Mouse (Mus musculus) liver, embryonic 14.5 days (tissue): ENCODE measurements at regions not wholly inside any gene's neighbourhood (a gene's known extent, or its start where the extent isn't known, plus 50 kb on each side); places are given as distances from the start of the nearest gene placed in this dataset.
A peak's percentile ranks its signal among the peaks of the same experiment; 100 is the strongest.

ENCODE experiments used
- ATAC-seq: fragments of 200-750 bp; cut with Nextera tagmentation; 2 replicates; pipeline ENCODE4 v1.8.0; 2017; ENCODE audit warnings: moderate number of reproducible peaks, mild to moderate bottlenecking, moderate library complexity; ENCODE audit not compliant: insufficient read depth
- DNase-seq, 3 experiments: peaks; one replicate each; pipeline ENCODE4 v3.0.0-alpha.2; 2012 to 2013; ENCODE audit warnings: low read depth in 3 of 3, low spot score in 3 of 3
- H3K27ac ChIP-seq: fragments of 300-500 bp; sonication (generic); 2 replicates; pipeline ENCODE4 v1.5.1; 2014; ENCODE audit warnings: moderate library complexity, mild to moderate bottlenecking, control low read depth, inconsistent platforms
- H3K27me3 ChIP-seq: fragments of 300-500 bp; sonication (generic); 2 replicates; pipeline ENCODE4 v1.6.1; 2014; ENCODE audit warnings: mild to moderate bottlenecking, low read length, moderate library complexity; ENCODE audit not compliant: control insufficient read depth, insufficient read depth
- H3K36me3 ChIP-seq: fragments of 300-500 bp; sonication (generic); replicated peaks from 2 replicates; pipeline ENCODE4 v1.6.1; 2014; ENCODE audit warnings: low read depth; ENCODE audit not compliant: control insufficient read depth, insufficient read depth
- H3K4me1 ChIP-seq, 2 experiments: fragments of 200-500 bp in 1 of 2; fragments of 300-500 bp in 1 of 2; sonication (generic) in 1 of 2; replicated peaks; 2 replicates each; pipeline ENCODE4 v1.6.1; 2012 to 2014; ENCODE audit warnings: antibody characterized with exemption in 1 of 2, inconsistent platforms in 1 of 2, low read length in 1 of 2; ENCODE audit not compliant: control insufficient read depth in 2 of 2, insufficient read depth in 2 of 2
- H3K4me2 ChIP-seq: fragments of 300-500 bp; sonication (generic); 2 replicates; pipeline ENCODE4 v1.6.1; 2014; ENCODE audit warnings: low read depth, mild to moderate bottlenecking, control low read depth, moderate library complexity
- H3K4me3 ChIP-seq, 2 experiments: fragments of 200-500 bp in 1 of 2; fragments of 300-500 bp in 1 of 2; sonication (generic) in 1 of 2; 2 replicates each; pipeline ENCODE4 v1.5.1; 2012 to 2014; ENCODE audit warnings: low read depth in 2 of 2, low read length in 2 of 2, mild to moderate bottlenecking in 2 of 2, control low read depth in 1 of 2, inconsistent platforms in 1 of 2, moderate library complexity in 1 of 2; ENCODE audit not compliant: insufficient read depth in 1 of 2
- H3K9ac ChIP-seq: fragments of 300-500 bp; sonication (generic); replicated peaks from 2 replicates; pipeline ENCODE4 v1.6.1; 2014; ENCODE audit warnings: mild to moderate bottlenecking, control low read depth, moderate library complexity
- H3K9me3 ChIP-seq: fragments of 300-500 bp; sonication (generic); 2 replicates; pipeline ENCODE4 v1.6.1; 2016; ENCODE audit warnings: low read length, mixed read lengths; ENCODE audit not compliant: control insufficient read depth
- CTCF ChIP-seq: IDR thresholded peaks from 2 replicates; pipeline ENCODE4 v1.5.1; 2016; ENCODE audit warnings: antibody characterized with exemption, low read depth, control low read depth
- EP300 ChIP-seq: IDR thresholded peaks from 2 replicates; pipeline ENCODE4 v1.6.1; 2016; ENCODE audit warnings: antibody characterized with exemption, low read depth
- WGBS: fragments of 180-500 bp; shearing (Covaris S2); extraction: QIAGEN DNeasy Blood & Tissue Kit; methylation state at CpG from one replicate; pipeline ENCODE4 v1.1.7; 2014; ENCODE audit not compliant: insufficient replicate concordance; 5-methylcytosine and 5-hydroxymethylcytosine counted together

- no peaks in the 10 kb centered on the region for H3K9me3 ChIP-seq
- peak overlapping the region; percentile 9; the same call in 1 of the 2 replicates for H3K4me2 ChIP-seq
- ATAC-seq (no peak), DNase-seq (no peak)
- H3K36me3 ChIP-seq = no peaks in the 10 kb centered on the region
- H3K4me1 ChIP-seq = peaks cover 0 to 11% of the 10 kb centered on the region in 2 experiments; a peak in 2 of 4 replicates
- no peaks in the 10 kb centered on the region for H3K27me3 ChIP-seq
- H3K4me3 ChIP-seq = no peak overlapping the region
- TF ChIP-seq EP300 = no peak
- TF ChIP-seq CTCF = no peak
- H3K27ac ChIP-seq = no peak overlapping the region
- WGBS = 65% methylated on average over 17 of the region's 17 CpGs
- no peak overlapping the region for H3K9ac ChIP-seq
Measured at GRCm38 (mm10) chr4:8928551-8929305, 689.9 kb upstream of the Car8 start.

- Histone ChIP-seq H3K27me3 (no peaks in the 10 kb centered on the region), H3K36me3 (no peaks in the 10 kb centered on the region), H3K4me1 (peaks cover 0 to 11% of the 10 kb centered on the region in 2 experiments; a peak in 2 of 4 replicates), H3K27ac (no peak overlapping the region), H3K4me2 (no peak overlapping the region), H3K9me3 (no peaks in the 10 kb centered on the region), H3K4me3 (no peak overlapping the region), H3K9ac (no peak overlapping the region)
- TF ChIP-seq CTCF = no peak
- no peak for TF ChIP-seq EP300
- no peak for DNase-seq
- no peak for ATAC-seq
- WGBS = 29% methylated on average over 8 of the region's 8 CpGs
Measured at GRCm38 (mm10) chr4:8927276-8927906, 688.5 kb upstream of the Car8 start.

GRCm38 (mm10) chr4:8926642-8927275 lies 687.9 kb upstream of the Car8 start:
- Histone ChIP-seq H3K4me3 (no peak overlapping the region), H3K4me1 (peaks cover 0 to 11% of the 10 kb centered on the region in 2 experiments; a peak in 2 of 4 replicates), H3K9ac (no peak overlapping the region), H3K36me3 (no peaks in the 10 kb centered on the region), H3K4me2 (no peak overlapping the region), H3K27ac (no peak overlapping the region), H3K9me3 (no peaks in the 10 kb centered on the region), H3K27me3 (no peaks in the 10 kb centered on the region)
- DNase-seq (no peak), ATAC-seq (no peak)
- 14% methylated on average over 9 of the region's 9 CpGs for WGBS
- no peak for TF ChIP-seq CTCF
- no peak for TF ChIP-seq EP300

GRCm38 (mm10) chr4:8922695-8923363 lies 684.0 kb upstream of the Car8 start:
- Histone ChIP-seq H3K36me3 (no peaks in the 10 kb centered on the region), H3K9me3 (no peaks in the 10 kb centered on the region), H3K4me1 (peaks cover 0 to 11% of the 10 kb centered on the region in 2 experiments; a peak in 2 of 4 replicates), H3K27me3 (no peaks in the 10 kb centered on the region), H3K27ac (no peak overlapping the region), H3K4me2 (no peak overlapping the region), H3K9ac (no peak overlapping the region), H3K4me3 (no peak overlapping the region)
- TF ChIP-seq CTCF = no peak
- DNase-seq (no peak), ATAC-seq (no peak)
- WGBS = 51% methylated on average over 8 of the region's 8 CpGs
